Mouse (Mus musculus) frontal cortex, adult 2 months (tissue): Measurements from ENCODE around the gene Vmn2r115. TPM values are rescaled to one million over a fixed set of nuclear protein-coding genes. Genes with fewer than 3 reads are reported as not detected.
"Not testable (repeated sequence)": the region's sequence is repeated elsewhere in the genome, so short reads cannot be mapped to it uniquely, and the experiment has no call there.

Experiments
- DNase-seq, 2 experiments: peaks; one replicate each; pipeline ENCODE4 v3.0.0; 2022; ENCODE audit warnings: low spot score in 1 of 2; ENCODE audit errors: extremely low spot score in 1 of 2
- polyA plus RNA-seq: library from polyadenylated mRNA; depleted of rRNA; stranded (reverse); fragments of >200 nt; gene quantifications from 2 replicates; pipeline ENCODE4 v1.2.3, GENCODE M21; 2012; rRNA removed

Vmn2r115 gene
- polyA plus RNA-seq: not detected in 2 replicates

GRCm38 (mm10) chr17:23343441-23343840, at the start of gene Vmn2r115:
Vmn2r115 (plus strand) TSS chr17:23343741.
- DNase-seq: not testable (repeated sequence)

GRCm38 (mm10) chr17:23312437-23312836, 31.1 kb upstream of the Vmn2r115 start, which contains the start of gene Vmn2r114:
Vmn2r114 (minus strand) TSS chr17:23312537.
- not testable (repeated sequence) for DNase-seq

GRCm38 (mm10) chr17:23330657-23331056, 12.9 kb upstream of the Vmn2r115 start:
- no peak for DNase-seq

GRCm38 (mm10) chr17:23351644-23352043, 8.1 kb downstream of the Vmn2r115 start:
- DNase-seq: no peak

GRCm38 (mm10) chr17:23384304-23384703, 40.8 kb downstream of the Vmn2r115 start, which contains the start of gene Vmn2r116:
Vmn2r116 (plus strand) TSS chr17:23384604.
- not testable (repeated sequence) for DNase-seq

Other genes with a start within 250 kb of the Vmn2r115 start
- gene Zfp40, start 150.5 kb upstream of the Vmn2r115 start, polyA plus RNA-seq: 14.8 and 16.6 TPM in 2 replicates
- gene Vmn2r114, start 31.2 kb upstream of the Vmn2r115 start, polyA plus RNA-seq: not detected in 2 replicates
- gene Vmn2r116, start 40.9 kb downstream of the Vmn2r115 start, polyA plus RNA-seq: not detected in 2 replicates
- gene Vmn2r117, start 136.0 kb downstream of the Vmn2r115 start, polyA plus RNA-seq: not detected in 2 replicates
- 7.9 and 8.4 TPM in 2 replicates for gene Zfp213, start 220.5 kb downstream of the Vmn2r115 start, polyA plus RNA-seq